Mouse (Mus musculus) ES-E14 (cell line): ENCODE results near the gene Nwd2. TPM values are rescaled to one million over a fixed set of nuclear protein-coding genes. Genes with fewer than 3 reads are reported as not detected.

ENCODE experiments used
- DNase-seq: peaks from one replicate; pipeline ENCODE4 v3.0.0-alpha.2; 2013; ENCODE audit warnings: low read depth, low spot score
- H3K27ac ChIP-seq: 2 replicates; pipeline ENCODE4 v1.5.1; 2012; ENCODE audit warnings: low read depth, mild to moderate bottlenecking, low read length, moderate library complexity, mixed read lengths; ENCODE audit not compliant: poor library complexity, insufficient read depth, severe bottlenecking
- H3K36me3 ChIP-seq: 2 replicates; pipeline ENCODE4 v1.6.1; 2012; ENCODE audit warnings: mild to moderate bottlenecking, low read length, moderate library complexity, mixed read lengths; ENCODE audit not compliant: control insufficient read depth, poor library complexity, insufficient read depth, severe bottlenecking
- H3K4me1 ChIP-seq, 2 experiments: fragments of 150-350 bp in 1 of 2; sonication (generic) in 1 of 2; 2 replicates each; pipeline ENCODE4 v1.6.1; 2012; ENCODE audit warnings: low read length in 2 of 2, mild to moderate bottlenecking in 1 of 2, mixed read lengths in 1 of 2; ENCODE audit not compliant: control insufficient read depth in 2 of 2, insufficient read depth in 2 of 2, poor library complexity in 1 of 2
- H3K4me3 ChIP-seq, 2 experiments: fragments of 150-350 bp in 1 of 2; sonication (generic) in 1 of 2; 2 replicates each; pipeline ENCODE4 v1.5.1; 2012; ENCODE audit warnings: low read length in 2 of 2, low read depth in 1 of 2, mild to moderate bottlenecking in 1 of 2, mixed read lengths in 1 of 2; ENCODE audit not compliant: insufficient read depth in 1 of 2, poor library complexity in 1 of 2, severe bottlenecking in 1 of 2
- H3K9ac ChIP-seq: 2 replicates; pipeline ENCODE4 v1.6.1; 2012; ENCODE audit warnings: low read depth, mild to moderate bottlenecking, low read length, mixed read lengths; ENCODE audit not compliant: poor library complexity, insufficient read depth, severe bottlenecking
- H3K9me3 ChIP-seq: fragments of 150-350 bp; sonication (generic); 2 replicates; pipeline ENCODE4 v1.6.1; 2012; ENCODE audit warnings: low read depth, mild to moderate bottlenecking, low read length; ENCODE audit not compliant: control insufficient read depth, insufficient read depth
- CHD2 ChIP-seq: IDR thresholded peaks from 2 replicates; pipeline ENCODE4 v1.6.1; 2014; ENCODE audit warnings: mild to moderate bottlenecking, low read depth, low read length, inconsistent platforms
- HCFC1 ChIP-seq: IDR thresholded peaks from 2 replicates; pipeline ENCODE4 v1.6.1; 2012; ENCODE audit warnings: low read length, inconsistent platforms, borderline replicate concordance; ENCODE audit not compliant: insufficient read depth
- MAFK ChIP-seq: IDR thresholded peaks from 2 replicates; pipeline ENCODE4 v1.6.1; 2014; ENCODE audit warnings: mild to moderate bottlenecking, low read depth, low read length, inconsistent platforms; ENCODE audit not compliant: insufficient read depth
- ZC3H11A ChIP-seq: IDR thresholded peaks from 2 replicates; pipeline ENCODE4 v1.6.1; 2012; ENCODE audit warnings: low read depth, mild to moderate bottlenecking, inconsistent platforms, low read length, borderline replicate concordance
- ZNF384 ChIP-seq: IDR thresholded peaks from 2 replicates; pipeline ENCODE4 v1.6.1; 2012; ENCODE audit warnings: low read depth, low read length, inconsistent platforms
- in situ Hi-C, 2 experiments: fragments of 600-800 bp; cut with MboI; formaldehyde crosslinking; loops; one replicate each; pipeline ENCODE4 v1.15.1; 2025; ENCODE audit warnings: low sequenced_read_pairs in 2 of 2, inconsistent platforms in 1 of 2; ENCODE audit not compliant: unreplicated experiment in 2 of 2
- total RNA-seq: library from RNA; depleted of rRNA; stranded (reverse); fragments of 300-350 nt; gene quantifications from 2 replicates; pipeline ENCODE4 v1.2.3, GENCODE M21; 2012

The Nwd2 gene
- total RNA-seq, 1 experiment: not detected

GRCm38 (mm10) chr5:63675934-63676333 lies 27.0 kb downstream of the Nwd2 start:
- no peak for DNase-seq
- TF ChIP-seq ZNF384 (no peak), MAFK (no peak), CHD2 (no peak)
- no peak overlapping the region for H3K27ac ChIP-seq
- in situ Hi-C loops: no loop called here
- H3K9ac ChIP-seq: no peak overlapping the region
- H3K4me1 ChIP-seq: no peaks in the 10 kb centered on the region
- H3K4me3 ChIP-seq: no peak overlapping the region
- H3K36me3 ChIP-seq: no peaks in the 10 kb centered on the region
- H3K9me3 ChIP-seq: no peaks in the 10 kb centered on the region

GRCm38 (mm10) chr5:63689084-63689483 lies 40.2 kb downstream of the Nwd2 start:
- no peaks in the 10 kb centered on the region for H3K36me3 ChIP-seq
- TF ChIP-seq ZNF384 (no peak), CHD2 (no peak), MAFK (no peak), ZC3H11A (no peak), HCFC1 (no peak)
- H3K4me1 ChIP-seq: no peaks in the 10 kb centered on the region
- H3K4me3 ChIP-seq: no peak overlapping the region
- no peak overlapping the region for H3K27ac ChIP-seq
- in situ Hi-C loops: no loop called here
- no peaks in the 10 kb centered on the region for H3K9me3 ChIP-seq
- no peak overlapping the region for H3K9ac ChIP-seq
- DNase-seq: peak; percentile 8

GRCm38 (mm10) chr5:63696784-63697183 lies 47.9 kb downstream of the Nwd2 start:
- no peaks in the 10 kb centered on the region for H3K36me3 ChIP-seq
- no peaks in the 10 kb centered on the region for H3K9me3 ChIP-seq
- TF ChIP-seq ZC3H11A (no peak), CHD2 (no peak), HCFC1 (no peak), MAFK (no peak), ZNF384 (no peak)
- no peak overlapping the region for H3K4me3 ChIP-seq
- in situ Hi-C loops: no loop called here
- H3K27ac ChIP-seq: no peak overlapping the region
- DNase-seq: no peak
- H3K4me1 ChIP-seq: no peaks in the 10 kb centered on the region
- H3K9ac ChIP-seq: no peak overlapping the region

- TF ChIP-seq ZNF384: no peak
- no peak for TF ChIP-seq ZC3H11A
- no peak for TF ChIP-seq HCFC1
- no peak for TF ChIP-seq CHD2
- no peak for TF ChIP-seq MAFK
- no peaks in the 10 kb centered on the region for H3K36me3 ChIP-seq
- no peaks in the 10 kb centered on the region for H3K9me3 ChIP-seq
- DNase-seq: no peak
- H3K4me3 ChIP-seq: no peak overlapping the region
- no peak overlapping the region for H3K27ac ChIP-seq
- H3K4me1 ChIP-seq: no peaks in the 10 kb centered on the region
- no peak overlapping the region for H3K9ac ChIP-seq
- in situ Hi-C loops: no loop called here
These were observed 48.3 kb downstream of the Nwd2 start for GRCm38 (mm10) chr5:63697196-63697595.

GRCm38 (mm10) chr5:63728955-63729354 lies 80.1 kb downstream of the Nwd2 start:
- H3K9me3 ChIP-seq: no peaks in the 10 kb centered on the region
- no peak overlapping the region for H3K9ac ChIP-seq
- no peak for DNase-seq
- no peak overlapping the region for H3K4me3 ChIP-seq
- in situ Hi-C loops: no loop called here
- H3K27ac ChIP-seq: no peak overlapping the region
- TF ChIP-seq MAFK (no peak), HCFC1 (no peak), ZNF384 (no peak), ZC3H11A (no peak), CHD2 (no peak)
- H3K36me3 ChIP-seq: no peaks in the 10 kb centered on the region
- no peaks in the 10 kb centered on the region for H3K4me1 ChIP-seq
